Mouse (Mus musculus) lung, postnatal 0 days (tissue): ENCODE measurements around the gene Ikzf1.

Experiments used
- CTCF ChIP-seq: IDR thresholded peaks from 2 replicates; pipeline ENCODE4 v1.5.1; 2016; ENCODE audit warnings: antibody characterized with exemption, mild to moderate bottlenecking
- EP300 ChIP-seq: IDR thresholded peaks from 2 replicates; pipeline ENCODE4 v1.6.1; 2016; ENCODE audit warnings: antibody characterized with exemption, mild to moderate bottlenecking, control low read depth

DNA sequence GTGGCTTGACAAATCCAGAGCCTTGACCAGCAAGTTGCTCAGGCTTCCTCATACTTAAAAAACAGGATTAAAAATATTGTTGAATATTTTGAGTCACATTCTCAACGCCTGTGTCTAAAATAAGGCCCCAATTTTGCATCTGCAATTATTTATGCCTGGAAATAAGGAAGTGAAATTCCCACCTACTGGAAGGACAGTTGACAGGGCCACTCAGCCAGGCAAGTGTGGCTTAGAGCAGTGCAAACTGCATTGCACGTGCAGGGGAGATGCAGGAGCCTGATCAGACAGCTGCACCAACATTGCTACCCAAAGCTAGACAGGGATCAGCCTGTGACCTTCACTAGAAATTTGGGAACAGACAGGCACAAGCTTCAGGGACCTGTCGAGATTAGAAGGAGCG, 26.0 kb upstream of the Ikzf1 start:
- no peak for TF ChIP-seq CTCF
- TF ChIP-seq EP300 = no peak
